Mouse (Mus musculus): Measurements from ENCODE around the gene Zfp316. TPM values are rescaled to one million over a fixed set of nuclear protein-coding genes. Genes with fewer than 3 reads are reported as not detected.
A peak's percentile ranks its signal among the peaks of the same experiment; 100 is the strongest.

The Zfp316 gene
- polyA plus RNA-seq, 1 experiment from 2014 or later: 0.43 TPM

DNA sequence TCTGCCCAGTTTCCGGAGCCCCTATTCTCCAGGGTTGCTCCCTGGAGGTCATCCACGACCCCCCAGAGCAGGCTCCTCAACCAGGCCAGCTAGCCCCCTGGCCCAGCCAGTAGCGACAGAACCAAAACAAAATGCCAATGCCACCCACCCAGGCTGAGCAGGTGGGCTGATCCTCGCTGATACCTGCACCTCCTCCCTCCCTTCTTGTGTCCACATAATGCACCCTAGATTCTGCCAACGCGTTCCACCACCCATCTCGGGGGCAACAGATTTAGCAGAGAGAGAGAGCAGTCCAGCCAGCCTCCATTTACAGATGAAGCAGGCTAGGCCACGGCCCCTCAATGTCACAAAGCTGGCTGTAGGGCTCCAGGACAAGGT, 848 bp downstream of the Zfp316 start:
- Histone ChIP-seq H3K27ac (ENCODE audit: low read length) (no peak overlapping the region), H3K4me3 (ENCODE audit: low read length) (peak overlapping the region; percentile 93), H3K9me3 (ENCODE audit: control insufficient read depth, low read length) (no peaks in the 10 kb centered on the region), H3K27me3 (replicated peaks; ENCODE audit: control insufficient read depth, insufficient read depth, low read length) (no peaks in the 10 kb centered on the region), H3K4me1 (ENCODE audit: control insufficient read depth, insufficient read depth, low read length) (peaks cover 8% of the 10 kb centered on the region), H3K9ac (ENCODE audit: low read depth, low read length) (peak overlapping the region; percentile 94), H3K36me3 (ENCODE audit: control insufficient read depth, insufficient read depth, low read length) (no peaks in the 10 kb centered on the region), H3K4me2 (ENCODE audit: low read depth, low read length) (peak overlapping the region; percentile 97)
- 0 out of 2 replicates have a peak, but pooled peaks have one; percentile 10 for ATAC-seq
- 23% methylated on average over 8 of the region's 8 CpGs for whole genome bisulfite sequencing

DNA sequence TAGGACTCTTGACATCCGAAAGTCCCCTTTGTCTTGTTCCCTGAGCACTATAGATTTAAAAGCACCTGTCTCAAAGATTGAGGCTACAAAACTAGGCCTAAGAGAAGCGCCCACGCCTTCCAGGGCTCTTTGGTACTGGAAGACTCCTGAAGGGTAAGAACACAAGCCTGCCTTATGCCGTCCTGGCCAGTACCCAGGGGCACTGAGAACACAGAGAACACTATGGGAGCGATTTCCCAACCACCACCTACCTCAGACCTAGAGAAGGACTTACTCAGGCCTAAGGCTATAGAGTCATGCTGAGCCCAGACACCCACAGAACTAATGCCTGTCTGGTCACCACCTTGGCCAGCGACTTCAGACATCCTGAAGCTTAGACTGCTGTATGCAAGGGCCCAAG, 3.0 kb downstream of the Zfp316 start:
- no peak overlapping the region for H3K4me2 ChIP-seq (ENCODE audit: low read depth, low read length)
- 89% methylated on average over 6 of the region's 6 CpGs for WGBS
- H3K9ac ChIP-seq (ENCODE audit: low read depth, low read length): no peak overlapping the region
- H3K36me3 ChIP-seq (ENCODE audit: control insufficient read depth, insufficient read depth, low read length): 0 out of 2 replicates have a peak, but pooled peaks cover 10% of the 10 kb centered on the region
- peaks cover 8% of the 10 kb centered on the region for H3K4me1 ChIP-seq (ENCODE audit: control insufficient read depth, insufficient read depth, low read length)
- H3K27me3 ChIP-seq (replicated peaks; ENCODE audit: control insufficient read depth, insufficient read depth, low read length): no peaks in the 10 kb centered on the region
- no peak for ATAC-seq
- no peak overlapping the region for H3K27ac ChIP-seq (ENCODE audit: low read length)
- H3K4me3 ChIP-seq (ENCODE audit: low read length): no peak overlapping the region
- H3K9me3 ChIP-seq (ENCODE audit: control insufficient read depth, low read length): no peaks in the 10 kb centered on the region

DNA sequence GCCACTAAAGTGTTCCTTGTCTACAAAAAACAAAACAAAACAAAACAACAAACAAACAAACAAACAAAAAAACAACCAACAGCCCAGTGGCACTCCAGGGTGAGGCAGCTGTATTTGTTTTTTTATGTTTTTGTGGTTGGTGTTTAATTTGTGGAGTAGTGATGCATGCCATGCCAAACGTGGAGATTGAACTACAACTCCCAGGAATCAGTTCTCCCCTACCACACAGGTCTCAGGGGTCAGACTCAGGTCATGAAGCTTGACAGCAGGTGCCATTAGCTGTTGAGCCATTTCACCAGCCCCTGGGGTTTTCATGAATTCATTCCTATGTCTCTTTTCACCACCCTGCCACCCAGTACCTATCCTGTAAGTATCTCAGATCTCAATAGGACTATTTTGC, 4.4 kb downstream of the Zfp316 start:
- 63% methylated on average over 1 of the region's 1 CpGs for WGBS
- no peak overlapping the region for H3K4me3 ChIP-seq (ENCODE audit: low read length)
- H3K36me3 ChIP-seq (ENCODE audit: control insufficient read depth, insufficient read depth, low read length): 0 out of 2 replicates have a peak, but pooled peaks cover 10% of the 10 kb centered on the region
- H3K9me3 ChIP-seq (ENCODE audit: control insufficient read depth, low read length): no peaks in the 10 kb centered on the region
- H3K27me3 ChIP-seq (replicated peaks; ENCODE audit: control insufficient read depth, insufficient read depth, low read length): no peaks in the 10 kb centered on the region
- peaks cover 4% of the 10 kb centered on the region for H3K4me1 ChIP-seq (ENCODE audit: control insufficient read depth, insufficient read depth, low read length)
- H3K4me2 ChIP-seq (ENCODE audit: low read depth, low read length): no peak overlapping the region
- no peak for ATAC-seq
- H3K27ac ChIP-seq (ENCODE audit: low read length): no peak overlapping the region
- no peak overlapping the region for H3K9ac ChIP-seq (ENCODE audit: low read depth, low read length)

DNA sequence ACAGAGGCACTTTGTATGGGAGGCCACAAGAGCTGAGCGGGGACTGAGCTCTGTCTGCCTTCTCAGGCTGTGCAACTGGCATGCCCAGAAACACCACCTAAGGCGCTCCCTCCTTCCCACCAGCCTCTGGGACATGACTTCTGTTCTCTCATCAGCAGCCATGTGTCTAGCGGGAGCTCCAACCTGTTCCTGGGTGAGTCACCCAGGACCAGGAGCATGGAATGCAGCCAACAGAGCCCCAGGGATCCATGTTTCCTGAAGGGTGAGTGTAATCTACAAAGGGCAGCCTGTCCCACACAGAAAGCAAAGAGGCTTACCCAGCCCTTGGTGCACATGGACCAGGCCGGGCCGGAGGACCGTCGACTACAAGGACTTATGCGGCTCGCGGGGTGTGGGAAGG, 5.1 kb downstream of the Zfp316 start:
- Histone ChIP-seq H3K27me3 (replicated peaks; ENCODE audit: control insufficient read depth, insufficient read depth, low read length) (no peaks in the 10 kb centered on the region), H3K27ac (ENCODE audit: low read length) (no peak overlapping the region), H3K9ac (ENCODE audit: low read depth, low read length) (no peak overlapping the region), H3K4me3 (ENCODE audit: low read length) (no peak overlapping the region), H3K36me3 (ENCODE audit: control insufficient read depth, insufficient read depth, low read length) (0 out of 2 replicates have a peak, but pooled peaks cover 10% of the 10 kb centered on the region), H3K9me3 (ENCODE audit: control insufficient read depth, low read length) (no peaks in the 10 kb centered on the region), H3K4me2 (ENCODE audit: low read depth, low read length) (no peak overlapping the region), H3K4me1 (ENCODE audit: control insufficient read depth, insufficient read depth, low read length) (0 out of 2 replicates have a peak, but pooled peaks cover 2% of the 10 kb centered on the region)
- 95% methylated on average over 10 of the region's 10 CpGs for WGBS
- no peak for ATAC-seq

DNA sequence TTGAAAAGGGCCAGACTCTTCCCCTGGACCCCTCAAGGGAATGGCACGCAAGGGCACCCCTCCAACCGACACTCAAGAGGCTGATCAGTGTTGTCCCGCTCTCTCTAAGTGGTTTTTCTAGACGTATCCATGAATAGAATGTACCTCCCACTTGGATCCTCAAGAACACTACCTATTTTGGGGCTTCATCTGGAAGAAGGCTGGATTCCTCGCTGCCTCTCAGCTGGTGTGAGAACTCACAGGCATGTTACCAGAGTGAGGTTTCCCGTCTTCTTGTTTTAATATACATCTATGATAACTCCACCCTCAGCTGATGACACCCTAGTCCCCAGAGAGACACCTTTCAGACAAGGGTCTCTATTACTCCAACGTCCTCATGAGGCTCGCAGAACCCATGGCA, 8.2 kb downstream of the Zfp316 start:
- H3K4me3 ChIP-seq (ENCODE audit: low read length): no peak overlapping the region

DNA sequence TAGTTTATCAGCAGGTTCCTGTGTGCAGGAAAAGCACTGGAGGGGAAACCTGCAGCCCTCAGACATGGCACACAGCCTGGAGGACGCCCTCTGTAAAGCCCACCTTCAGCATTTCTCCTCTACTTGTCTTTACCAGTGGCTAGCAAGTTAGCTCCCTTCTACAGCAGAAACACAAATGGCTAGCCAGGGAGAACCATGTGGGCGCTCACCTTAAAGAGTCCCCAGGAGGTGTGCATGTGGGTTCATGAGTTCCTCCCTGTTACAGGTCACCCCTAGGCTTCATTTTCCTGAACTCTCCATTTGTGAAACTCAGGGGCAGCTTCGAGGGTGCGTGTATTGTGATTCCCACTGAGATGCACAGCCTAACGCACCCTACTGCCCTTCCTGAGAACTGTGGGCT, 14.0 kb downstream of the Zfp316 start:
- Histone ChIP-seq H3K9me3 (ENCODE audit: control insufficient read depth, low read length) (peaks cover 4% of the 10 kb centered on the region), H3K4me2 (ENCODE audit: low read depth, low read length) (no peak overlapping the region), H3K4me3 (ENCODE audit: low read length) (no peak overlapping the region), H3K27me3 (replicated peaks; ENCODE audit: control insufficient read depth, insufficient read depth, low read length) (peaks cover 50% of the 10 kb centered on the region), H3K4me1 (ENCODE audit: control insufficient read depth, insufficient read depth, low read length) (peaks cover 14% of the 10 kb centered on the region), H3K27ac (ENCODE audit: low read length) (no peak overlapping the region), H3K9ac (ENCODE audit: low read depth, low read length) (no peak overlapping the region), H3K36me3 (ENCODE audit: control insufficient read depth, insufficient read depth, low read length) (peaks cover 11% of the 10 kb centered on the region)
- ATAC-seq: no peak
- 93% methylated on average over 5 of the region's 5 CpGs for WGBS

More for the DNA sequence above, 8.2 kb downstream of the Zfp316 start:
- Histone ChIP-seq H3K9me3 (ENCODE audit: control insufficient read depth, low read length) (no peaks in the 10 kb centered on the region), H3K36me3 (ENCODE audit: control insufficient read depth, insufficient read depth, low read length) (0 out of 2 replicates have a peak, but pooled peaks cover 10% of the 10 kb centered on the region), H3K4me2 (ENCODE audit: low read depth, low read length) (no peak overlapping the region), H3K27ac (ENCODE audit: low read length) (no peak overlapping the region), H3K9ac (ENCODE audit: low read depth, low read length) (no peak overlapping the region), H3K4me1 (ENCODE audit: control insufficient read depth, insufficient read depth, low read length) (no peaks in the 10 kb centered on the region), H3K27me3 (replicated peaks; ENCODE audit: control insufficient read depth, insufficient read depth, low read length) (peaks cover 1% of the 10 kb centered on the region; the same call in 1 of the 2 replicates)
- ATAC-seq: no peak
- WGBS: 91% methylated on average over 8 of the region's 8 CpGs

DNA sequence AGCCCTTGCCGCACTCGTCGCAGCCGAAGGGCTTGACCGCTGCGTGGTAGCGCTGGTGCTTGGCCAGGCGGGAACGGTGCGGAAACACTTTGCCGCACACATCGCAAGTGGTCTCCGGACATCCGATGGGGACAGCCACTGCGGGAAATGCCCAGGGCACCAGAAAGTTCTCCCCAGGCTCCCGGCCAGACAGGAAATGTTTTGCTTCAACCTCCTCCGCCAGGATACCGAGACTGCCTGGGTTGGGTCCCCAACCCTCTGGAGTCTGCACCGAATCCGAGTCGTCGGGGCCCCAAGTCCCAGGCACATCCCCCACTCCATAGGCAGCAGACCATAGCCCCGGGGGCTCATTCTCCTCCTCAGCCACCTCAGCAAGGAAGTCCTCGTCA, 14.7 kb downstream of the Zfp316 start:
- peaks cover 4% of the 10 kb centered on the region for H3K9me3 ChIP-seq (ENCODE audit: control insufficient read depth, low read length)
- H3K4me1 ChIP-seq (ENCODE audit: control insufficient read depth, insufficient read depth, low read length): peaks cover 14% of the 10 kb centered on the region
- 51% methylated on average over 24 of the region's 24 CpGs for WGBS
- H3K4me2 ChIP-seq (ENCODE audit: low read depth, low read length): no peak overlapping the region
- peaks cover 50% of the 10 kb centered on the region for H3K27me3 ChIP-seq (replicated peaks; ENCODE audit: control insufficient read depth, insufficient read depth, low read length)
- H3K36me3 ChIP-seq (ENCODE audit: control insufficient read depth, insufficient read depth, low read length): peaks cover 11% of the 10 kb centered on the region
- ATAC-seq: no peak
- H3K9ac ChIP-seq (ENCODE audit: low read depth, low read length): no peak overlapping the region
- H3K27ac ChIP-seq (ENCODE audit: low read length): no peak overlapping the region
- no peak overlapping the region for H3K4me3 ChIP-seq (ENCODE audit: low read length)

DNA sequence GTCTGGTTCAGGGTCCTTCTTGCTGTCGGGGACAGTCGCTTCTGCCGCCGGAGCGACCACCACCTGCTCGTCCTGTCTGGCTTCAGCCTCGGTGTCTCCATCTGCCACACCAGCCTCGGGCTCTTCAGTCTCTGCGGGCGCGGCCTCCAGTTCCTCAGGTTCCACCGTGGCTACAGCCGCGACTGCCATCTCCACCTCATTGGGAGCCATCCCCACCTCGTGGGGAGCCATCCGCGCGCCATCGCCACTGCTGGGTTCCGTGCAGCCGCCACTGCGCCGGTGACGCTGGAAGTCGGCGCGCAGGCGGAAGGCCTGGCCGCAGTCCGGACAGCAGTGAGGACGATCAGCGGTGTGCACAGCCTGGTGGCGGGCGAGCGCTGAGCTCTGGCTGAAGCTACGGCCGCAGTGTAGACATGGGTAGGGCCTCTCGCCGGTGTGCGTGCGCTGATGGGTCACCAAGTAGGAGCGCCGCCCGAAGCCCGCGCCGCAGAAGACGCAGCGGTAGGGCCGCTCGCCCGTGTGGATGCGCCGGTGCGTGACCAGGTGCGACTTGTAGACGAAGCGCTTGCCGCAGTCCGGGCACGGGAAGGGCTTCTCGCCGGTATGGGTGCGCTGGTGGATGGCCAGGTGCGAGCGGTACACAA, 15.2 kb downstream of the Zfp316 start:
- WGBS: 48% methylated on average over 66 of the region's 66 CpGs
- ATAC-seq: no peak
- Histone ChIP-seq H3K36me3 (ENCODE audit: control insufficient read depth, insufficient read depth, low read length) (peaks cover 11% of the 10 kb centered on the region), H3K9ac (ENCODE audit: low read depth, low read length) (no peak overlapping the region), H3K27me3 (replicated peaks; ENCODE audit: control insufficient read depth, insufficient read depth, low read length) (peaks cover 50% of the 10 kb centered on the region), H3K4me3 (ENCODE audit: low read length) (no peak overlapping the region), H3K4me2 (ENCODE audit: low read depth, low read length) (0 out of 2 replicates have a peak overlapping the region, but pooled peaks have one; percentile 65), H3K27ac (ENCODE audit: low read length) (no peak overlapping the region), H3K4me1 (ENCODE audit: control insufficient read depth, insufficient read depth, low read length) (peaks cover 14% of the 10 kb centered on the region), H3K9me3 (ENCODE audit: control insufficient read depth, low read length) (peaks cover 4% of the 10 kb centered on the region)

DNA sequence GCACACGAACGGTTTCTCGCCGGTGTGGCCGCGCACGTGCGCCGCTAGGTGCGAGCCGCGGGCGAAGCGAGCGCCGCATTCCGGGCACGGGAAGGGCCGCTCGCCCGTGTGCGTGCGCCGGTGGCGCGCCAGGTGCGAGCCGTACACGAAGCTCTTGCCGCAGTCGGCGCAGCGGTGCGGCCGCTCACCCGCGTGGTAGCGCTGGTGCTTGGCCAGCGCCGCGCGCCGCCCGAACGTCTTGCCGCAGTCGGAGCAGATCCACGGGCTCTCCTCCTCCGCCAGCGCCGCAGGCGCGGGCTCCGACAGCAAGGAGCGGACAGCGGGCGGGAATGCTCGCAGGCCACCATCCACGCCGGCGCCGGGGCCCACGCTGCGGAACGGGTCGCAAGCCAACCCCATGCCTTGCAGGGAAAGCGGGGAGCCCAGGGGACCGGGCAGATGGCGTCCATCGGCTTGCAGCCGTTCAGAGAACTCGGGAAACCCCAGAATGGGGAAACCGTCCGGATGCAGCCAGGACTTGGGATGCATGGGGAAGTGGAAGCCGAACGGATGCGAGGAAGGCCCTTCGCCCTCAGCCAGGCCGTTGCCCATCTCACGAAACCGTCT, 15.8 kb downstream of the Zfp316 start:
- WGBS: 11% methylated on average over 81 of the region's 81 CpGs
- peaks cover 4% of the 10 kb centered on the region for H3K9me3 ChIP-seq (ENCODE audit: control insufficient read depth, low read length)
- H3K4me1 ChIP-seq (ENCODE audit: control insufficient read depth, insufficient read depth, low read length): peaks cover 14% of the 10 kb centered on the region
- peak overlapping the region; percentile 40 for H3K4me3 ChIP-seq (ENCODE audit: low read length)
- no peak overlapping the region for H3K27ac ChIP-seq (ENCODE audit: low read length)
- H3K36me3 ChIP-seq (ENCODE audit: control insufficient read depth, insufficient read depth, low read length): peaks cover 11% of the 10 kb centered on the region
- H3K4me2 ChIP-seq (ENCODE audit: low read depth, low read length): peak overlapping the region; percentile 65
- no peak overlapping the region for H3K9ac ChIP-seq (ENCODE audit: low read depth, low read length)
- ATAC-seq: peak; percentile 19; the same call in 1 of the 2 replicates
- H3K27me3 ChIP-seq (replicated peaks; ENCODE audit: control insufficient read depth, insufficient read depth, low read length): peaks cover 50% of the 10 kb centered on the region
